ENCODE assay signal across 11 mouse cellular contexts in the genomic region with DNA sequence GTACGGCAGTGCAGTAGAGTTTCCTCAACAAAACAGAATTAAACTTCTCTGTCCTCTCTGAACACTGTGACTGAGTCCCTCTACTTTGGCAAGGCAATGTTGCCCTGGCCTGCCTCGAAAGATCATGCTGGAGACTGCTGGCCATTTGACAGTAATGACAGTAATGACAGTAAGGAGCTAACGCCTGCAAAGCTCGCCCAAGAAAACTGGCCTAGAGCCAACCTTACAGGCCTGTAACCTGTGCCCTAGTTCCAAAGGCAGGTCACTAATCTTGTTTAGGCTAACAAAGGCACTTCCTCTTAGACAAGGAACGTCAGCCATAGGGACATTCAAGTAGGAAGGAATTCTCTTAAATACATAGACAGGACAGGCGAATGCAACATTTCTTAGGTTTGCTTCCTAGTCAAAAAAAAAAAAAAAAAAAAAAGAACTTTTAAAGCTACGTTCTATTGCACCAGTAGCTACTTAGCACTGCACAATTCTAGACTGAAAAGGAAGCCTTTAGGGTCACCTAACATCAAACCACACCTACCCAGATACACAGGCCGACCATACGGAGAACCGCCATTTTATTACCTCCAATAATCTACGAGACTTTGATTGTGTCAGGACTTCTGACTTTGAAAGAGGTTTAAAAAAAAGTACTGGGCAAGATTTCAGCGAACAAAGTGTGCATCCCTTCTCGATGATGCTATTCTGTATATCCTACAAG.
DNase-seq lines count a peak whose midpoint lies in the region; ATAC-seq and TF ChIP-seq lines count a peak whose summit lies in the region.
"Had no signal": no experiment of that assay in that cellular context is flagged by ENCODE, and none has a peak within 500 bp of the region (broad histone marks: within the 10 kb centered on the region; RNA-seq: fewer than 3 reads in every experiment).

No protein-coding gene starts in this region.

- no peak overlapping the region for H3K4me2 ChIP-seq in intestine, embryonic 14.5 days (ENCODE audit: low read length)
- no peak overlapping the region for H3K4me2 ChIP-seq in lung, embryonic 14.5 days
- H3K4me2 ChIP-seq in hindbrain, embryonic 12.5 days (replicated peaks) = no peak overlapping the region

- no peak overlapping the region for H3K4me3 ChIP-seq in gastrocnemius, adult 2 months
- no peak overlapping the region for H3K4me3 ChIP-seq in intestine, embryonic 14.5 days (ENCODE audit: low read depth, low read length)
- no peak overlapping the region for H3K4me3 ChIP-seq in lung, embryonic 14.5 days (ENCODE audit: low read depth, low read length)
- no peak overlapping the region for H3K4me3 ChIP-seq in hindbrain, embryonic 12.5 days
- H3K4me3 ChIP-seq: myocyte had no signal

- TF ChIP-seq CTCF in gastrocnemius, adult 2 months (IDR thresholded peaks at IDR 0.05) = no peak
- no peak for TF ChIP-seq CTCF in lung, embryonic 14.5 days (IDR thresholded peaks at IDR 0.05; ENCODE audit: low read depth)

- no peaks in the 10 kb centered on the region for H3K9me3 ChIP-seq in intestine, embryonic 14.5 days (ENCODE audit: control insufficient read depth, low read length)
- no peaks in the 10 kb centered on the region for H3K9me3 ChIP-seq in lung, embryonic 14.5 days (ENCODE audit: low read depth, low read length)
- no peaks in the 10 kb centered on the region for H3K9me3 ChIP-seq in hindbrain, embryonic 12.5 days (replicated peaks)

- 0 out of 2 replicates have a peak overlapping the region, but pooled peaks have one; percentile 0 for H3K27ac ChIP-seq in gastrocnemius, adult 2 months
- H3K27ac ChIP-seq in intestine, embryonic 14.5 days (ENCODE audit: low read depth) = peak overlapping the region; percentile 52
- H3K27ac ChIP-seq in lung, embryonic 14.5 days (ENCODE audit: low read depth) = no peak overlapping the region
- no peak overlapping the region for H3K27ac ChIP-seq in hindbrain, embryonic 12.5 days

- H3K9ac ChIP-seq in intestine, embryonic 14.5 days (ENCODE audit: low read length) = no peak overlapping the region
- no peak overlapping the region for H3K9ac ChIP-seq in lung, embryonic 14.5 days
- no peak overlapping the region for H3K9ac ChIP-seq in hindbrain, embryonic 12.5 days

- H3K36me3 ChIP-seq in intestine, embryonic 14.5 days (ENCODE audit: control insufficient read depth, insufficient read depth, low read length) = peaks cover 3% of the 10 kb centered on the region; the same call in 1 of the 2 replicates
- no peaks in the 10 kb centered on the region for H3K36me3 ChIP-seq in lung, embryonic 14.5 days (ENCODE audit: insufficient read depth)
- H3K36me3 ChIP-seq in hindbrain, embryonic 12.5 days = peaks cover 4% of the 10 kb centered on the region; the same call in 1 of the 2 replicates

- no peak; the same call in 1 of the 2 replicates for ATAC-seq in intestine, embryonic 14.5 days (replicated peaks; ENCODE audit: low FRiP score, low TSS enrichment, low read depth)
- ATAC-seq in lung, embryonic 14.5 days (ENCODE audit: insufficient read depth) = peak; percentile 47; the same call in 1 of the 2 replicates
- ATAC-seq in hindbrain, embryonic 12.5 days (ENCODE audit: low FRiP score) = no peak

- intact Hi-C loops in gastrocnemius, adult 2 months (cut with DNase I) = no loop called here

- no peaks in the 10 kb centered on the region for H3K27me3 ChIP-seq in intestine, embryonic 14.5 days (replicated peaks; ENCODE audit: control insufficient read depth, insufficient read depth, low read length)
- H3K27me3 ChIP-seq in lung, embryonic 14.5 days (ENCODE audit: insufficient read depth, low read length) = no peaks in the 10 kb centered on the region
- no peaks in the 10 kb centered on the region for H3K27me3 ChIP-seq in hindbrain, embryonic 12.5 days

- peaks cover 10% of the 10 kb centered on the region for H3K4me1 ChIP-seq in intestine, embryonic 14.5 days (replicated peaks; ENCODE audit: control insufficient read depth, insufficient read depth, low read length)
- H3K4me1 ChIP-seq in lung, embryonic 14.5 days (ENCODE audit: insufficient read depth) = no peaks in the 10 kb centered on the region
- H3K4me1 ChIP-seq in hindbrain, embryonic 12.5 days = peaks cover 5% of the 10 kb centered on the region; the same call in 1 of the 2 replicates

- WGBS in intestine, embryonic 14.5 days = 43% methylated on average over 13 of the region's 13 CpGs
- 45% methylated on average over 13 of the region's 13 CpGs for WGBS in lung, embryonic 14.5 days
- WGBS in hindbrain, embryonic 12.5 days = 84% methylated on average over 13 of the region's 13 CpGs

- DNase-seq in gastrocnemius, adult 2 months = peak; percentile 46
- no peak for DNase-seq in gastrocnemius, adult 8-10 months (ENCODE audit: low spot score in 2 of 2)
- DNase-seq in adrenal gland, postnatal 25 days = peak; percentile 25
- DNase-seq in intestine, embryonic 14.5 days (ENCODE audit: low spot score) = peak; percentile 67
- DNase-seq in lung, embryonic 14.5 days = peak; percentile 68
- no peak for DNase-seq in embryo, embryonic 9.5 days (ENCODE audit: extremely low spot score)
- no peak for DNase-seq in right cerebral cortex, postnatal 14 days
- DNase-seq: gastrocnemius, postnatal 14 days; spleen, adult 18-20 months had no signal

Comparison
In these comparisons a context has a peak if more than half of its experiments do, and no peak if none do; other contexts are left out.
1. DNase-seq: peak in gastrocnemius, adult 2 months (single experiment), adrenal gland, postnatal 25 days (single experiment), intestine, embryonic 14.5 days (single experiment) and lung, embryonic 14.5 days (single experiment); none in gastrocnemius, adult 8-10 months (0 of 2), embryo, embryonic 9.5 days (single experiment) and right cerebral cortex, postnatal 14 days (single experiment).
2. H3K27ac ChIP-seq: peak in gastrocnemius, adult 2 months (single experiment) and intestine, embryonic 14.5 days (single experiment); none in lung, embryonic 14.5 days (single experiment) and hindbrain, embryonic 12.5 days (single experiment).